Mouse (Mus musculus) layer of hippocampus, postnatal 14 days (tissue): ENCODE measurements around the gene Ntrk3. TPM values are rescaled to one million over a fixed set of nuclear protein-coding genes. Genes with fewer than 3 reads are reported as not detected.
A peak's percentile ranks its signal among the peaks of the same experiment; 100 is the strongest.

Experiments
- DNase-seq, 2 experiments: peaks; one replicate each; pipeline ENCODE4 v3.0.0; 2021 to 2022; ENCODE audit warnings: low spot score in 2 of 2, mixed read lengths in 1 of 2
- total RNA-seq, 2 experiments: library from RNA; stranded (reverse); gene quantifications; 2 replicates each; pipeline ENCODE4 v1.2.3; 2021

The Ntrk3 gene
- total RNA-seq, 2 experiments from 2014 or later, result 198 to 199 TPM

DNA sequence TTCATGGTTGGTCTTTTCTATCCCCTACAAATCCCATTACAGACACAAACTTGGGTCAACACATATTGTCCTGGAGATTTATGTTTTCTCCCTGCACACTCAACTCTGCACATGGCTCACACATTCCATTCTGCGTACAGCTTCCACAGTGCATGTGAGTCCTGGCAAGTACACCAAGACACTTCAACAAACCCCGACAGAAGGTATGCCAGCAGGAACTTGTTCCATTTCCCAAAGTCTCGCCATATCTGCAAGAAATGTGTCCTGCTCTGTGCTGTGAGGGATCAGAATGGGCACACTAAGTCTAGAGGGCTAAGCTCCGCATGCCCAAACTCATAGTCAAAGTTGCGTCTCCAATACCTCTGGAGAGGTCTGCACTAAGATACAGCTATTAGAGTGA, 358.0 kb downstream of the Ntrk3 start:
- no peak for DNase-seq

DNA sequence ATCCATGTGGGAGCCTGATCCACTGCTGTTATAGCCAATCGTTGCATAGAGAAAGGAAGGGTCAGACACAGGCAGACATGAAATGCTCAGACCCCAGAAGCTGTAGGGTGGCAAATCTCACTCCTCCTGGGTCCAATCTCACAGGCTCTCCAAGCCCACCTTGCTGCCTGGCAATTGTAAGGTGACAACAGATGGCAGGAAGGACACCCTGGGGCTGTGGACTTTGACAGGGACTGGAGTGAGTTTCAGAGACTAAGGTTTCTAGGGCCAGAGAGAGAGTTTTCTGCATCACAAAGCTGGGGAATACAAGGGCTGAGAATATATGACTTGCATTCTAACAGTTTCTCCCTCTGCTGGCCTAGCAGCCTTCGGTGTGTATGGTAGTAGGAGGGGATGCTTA, 359.5 kb downstream of the Ntrk3 start:
- no peak for DNase-seq

DNA sequence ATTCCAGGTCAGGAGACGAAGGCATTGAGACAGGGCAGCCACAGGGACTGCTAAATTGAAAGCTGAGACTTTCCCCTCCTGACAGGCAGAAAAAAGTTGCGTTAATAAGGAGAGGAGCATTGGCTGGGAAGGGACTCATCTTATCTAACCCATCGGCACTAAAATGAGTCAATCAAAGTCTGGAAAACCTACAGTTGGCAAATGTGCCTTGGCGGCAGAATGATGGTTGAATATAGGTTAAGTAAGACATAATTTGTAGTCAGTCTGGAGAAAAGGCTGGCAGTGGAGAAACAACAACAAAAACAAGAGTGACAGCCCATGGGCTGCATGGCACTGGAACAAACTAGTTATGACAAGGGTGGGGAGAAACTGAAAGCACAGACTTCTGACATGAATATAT, 360.9 kb downstream of the Ntrk3 start:
- DNase-seq, result no peak

DNA sequence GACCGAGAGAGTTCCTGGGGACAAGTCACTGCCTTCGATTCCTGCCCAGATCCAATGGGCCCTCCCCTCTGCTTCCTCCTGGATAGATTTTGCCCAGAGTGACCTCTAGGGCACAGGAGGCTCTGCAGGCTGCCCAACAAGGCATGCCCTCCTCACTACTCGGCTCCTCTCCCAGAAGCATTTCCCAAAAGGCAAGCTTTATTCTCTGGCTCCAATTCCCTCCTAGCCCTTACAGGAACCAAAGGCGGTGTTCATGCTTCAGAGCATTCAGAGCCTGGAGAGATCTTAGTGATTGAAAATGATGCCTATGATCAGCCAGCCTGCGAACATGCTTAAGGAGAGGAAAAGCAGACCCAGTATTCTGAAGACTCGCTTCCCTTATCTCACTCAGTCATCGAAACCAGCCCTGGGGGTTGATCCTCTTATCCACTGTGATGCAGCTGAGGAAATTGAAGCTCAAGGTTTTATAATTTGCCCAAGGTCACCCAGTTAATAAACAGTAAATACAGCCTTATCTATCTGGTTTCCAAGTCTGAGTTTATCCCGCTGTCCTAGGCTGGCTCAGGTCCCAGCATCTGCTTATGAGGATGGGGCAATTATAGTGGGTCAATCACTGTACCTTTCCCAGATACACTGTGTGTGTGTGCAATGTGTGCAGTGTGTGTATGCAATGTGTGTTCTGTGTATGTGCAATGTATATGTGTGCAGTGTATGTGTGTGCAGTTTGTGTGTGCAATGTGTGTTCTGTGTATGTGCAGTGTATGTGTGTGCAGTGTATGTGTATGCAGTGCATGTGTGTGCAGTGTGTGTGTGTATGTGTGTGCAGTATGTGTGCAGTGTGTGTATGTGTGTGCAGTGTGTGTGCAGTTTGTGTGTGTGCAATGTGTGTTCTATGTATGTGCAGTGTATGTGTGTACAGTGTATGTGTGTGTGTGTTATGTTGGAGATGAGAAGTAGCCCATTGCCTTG, 376.2 kb downstream of the Ntrk3 start:
- no peak for DNase-seq

DNA sequence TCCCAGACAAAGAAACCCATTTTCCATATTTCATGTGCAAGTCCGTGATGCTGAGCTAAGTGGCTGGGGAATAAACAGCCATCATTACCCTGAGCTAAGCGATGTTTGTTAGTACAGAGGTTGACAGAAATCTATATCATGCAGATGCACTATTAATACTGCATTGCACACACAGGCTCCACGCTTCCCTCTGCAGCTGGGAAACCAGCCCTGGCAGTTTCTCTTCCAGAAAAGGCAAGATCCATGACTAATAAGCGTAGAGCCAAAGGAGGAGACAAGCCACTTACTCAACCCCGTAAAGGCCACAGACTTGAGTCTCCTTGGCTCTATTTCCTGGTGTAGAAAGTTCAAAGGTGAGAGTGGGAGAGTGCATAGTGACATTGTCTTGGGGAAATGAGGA, 390.3 kb downstream of the Ntrk3 start:
- DNase-seq, result no peak

DNA sequence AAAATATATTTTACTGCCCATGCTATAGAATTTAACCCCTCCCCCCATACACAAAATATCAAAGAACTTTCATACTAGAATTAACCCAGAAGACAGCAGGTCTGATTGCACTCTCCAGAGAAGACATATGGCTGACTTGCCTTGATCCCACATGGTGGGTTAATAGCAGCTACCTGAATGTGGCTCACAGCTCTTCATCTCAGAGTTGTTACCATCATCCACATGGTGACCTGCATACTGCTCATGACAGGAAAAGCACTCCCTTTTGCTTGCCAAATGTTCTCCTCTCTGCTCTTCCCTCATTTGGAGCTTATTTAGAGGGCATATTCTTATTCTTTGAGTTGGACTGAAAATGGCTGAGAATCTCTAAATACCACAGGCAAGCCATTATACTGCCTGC, 404.4 kb downstream of the Ntrk3 start:
- no peak for DNase-seq

DNA sequence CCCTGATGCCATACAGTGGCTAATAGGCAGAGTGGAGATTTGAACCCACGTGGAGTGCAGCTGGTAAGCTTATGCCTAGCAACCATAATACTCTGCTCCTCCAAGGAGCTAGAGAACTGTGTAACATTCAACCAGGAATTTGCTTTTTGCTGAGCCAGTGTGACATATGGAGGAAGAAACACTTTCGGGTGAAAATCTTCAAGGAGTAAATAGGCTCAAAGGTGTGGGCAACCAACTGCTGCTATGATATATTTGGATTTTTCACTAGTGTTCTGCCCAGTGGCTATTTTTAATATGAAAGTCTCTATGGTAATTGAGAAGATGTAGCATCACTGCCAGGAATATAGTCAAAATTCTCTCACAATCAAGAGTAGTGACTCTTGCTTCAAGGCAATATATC, 409.5 kb downstream of the Ntrk3 start:
- DNase-seq, result no peak

DNA sequence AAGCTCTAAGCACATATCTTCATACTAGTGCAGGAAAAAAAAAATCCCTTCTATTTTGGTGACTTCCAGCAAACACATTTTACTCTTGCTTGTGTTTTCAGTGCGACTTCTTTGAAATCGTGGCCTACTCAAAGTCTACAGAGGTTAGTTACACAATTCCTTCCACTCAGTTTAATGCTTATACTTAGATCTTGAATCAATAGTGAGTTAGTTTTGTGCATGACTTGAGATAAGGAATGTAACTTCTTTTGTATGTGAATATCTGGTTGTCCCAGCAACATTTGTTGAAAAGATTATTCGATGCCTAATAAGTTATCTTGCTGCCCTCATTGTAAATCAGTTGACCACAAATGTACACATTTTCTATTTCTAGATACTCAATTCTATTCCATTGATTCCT, 411.6 kb downstream of the Ntrk3 start:
- no peak for DNase-seq

DNA sequence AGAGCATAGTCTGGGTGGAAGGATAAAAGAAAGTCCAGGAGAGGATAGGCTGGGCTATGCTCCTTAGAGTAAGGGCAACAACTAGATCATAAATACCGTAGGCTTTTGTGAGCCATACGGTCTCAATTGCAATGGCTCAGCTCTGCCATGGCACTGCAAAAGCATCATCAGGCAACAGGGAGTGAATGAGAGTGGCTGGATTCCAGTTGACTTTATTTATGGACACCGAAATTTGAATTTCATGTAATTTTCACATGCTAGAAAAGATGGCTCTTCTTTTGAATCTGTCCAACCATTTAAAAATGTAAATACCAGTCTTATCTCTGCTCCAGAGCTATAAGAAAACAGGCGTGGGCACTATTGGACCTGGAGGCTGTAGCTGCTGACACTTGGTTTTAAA, 419.2 kb downstream of the Ntrk3 start:
- DNase-seq, result no peak

DNA sequence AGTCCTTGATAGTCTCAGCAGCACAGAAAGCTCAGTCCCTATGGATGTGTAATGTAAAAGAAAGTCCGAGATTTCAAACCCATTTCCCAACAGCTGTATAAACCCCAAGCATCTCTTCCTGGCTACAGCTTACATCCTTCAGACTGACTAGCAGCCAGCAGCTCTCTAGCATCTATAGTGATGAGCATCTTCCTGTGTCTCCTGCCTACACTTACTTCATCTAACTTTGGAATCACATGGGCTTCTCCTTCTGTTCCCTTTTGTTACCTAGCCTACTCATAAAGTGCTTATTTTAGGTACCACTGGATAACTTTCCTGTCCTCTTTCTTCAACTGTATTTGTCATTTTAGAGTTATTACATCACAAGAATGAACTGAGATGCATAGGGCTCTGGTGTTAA, 432.0 kb downstream of the Ntrk3 start:
- DNase-seq, result no peak

DNA sequence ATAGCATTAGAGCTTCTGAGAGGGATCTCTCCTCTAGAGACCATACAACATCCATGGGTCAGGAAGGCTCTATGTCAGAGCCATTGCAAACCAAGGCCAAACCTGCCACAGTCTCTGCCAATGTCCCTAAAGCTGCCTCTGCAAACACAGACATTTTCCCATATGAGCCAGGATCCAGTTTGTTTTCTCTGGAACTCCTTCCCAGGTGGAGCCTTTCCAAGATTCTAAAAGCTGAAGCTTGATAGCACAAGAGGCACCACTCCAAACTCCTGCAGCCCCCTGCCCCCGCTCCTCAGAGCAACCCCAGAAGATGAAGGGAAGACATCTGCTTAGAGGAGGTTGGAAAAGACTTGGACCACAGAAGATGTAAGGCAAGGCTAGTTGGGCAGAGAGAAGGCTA, 432.8 kb downstream of the Ntrk3 start:
- DNase-seq, result no peak

DNA sequence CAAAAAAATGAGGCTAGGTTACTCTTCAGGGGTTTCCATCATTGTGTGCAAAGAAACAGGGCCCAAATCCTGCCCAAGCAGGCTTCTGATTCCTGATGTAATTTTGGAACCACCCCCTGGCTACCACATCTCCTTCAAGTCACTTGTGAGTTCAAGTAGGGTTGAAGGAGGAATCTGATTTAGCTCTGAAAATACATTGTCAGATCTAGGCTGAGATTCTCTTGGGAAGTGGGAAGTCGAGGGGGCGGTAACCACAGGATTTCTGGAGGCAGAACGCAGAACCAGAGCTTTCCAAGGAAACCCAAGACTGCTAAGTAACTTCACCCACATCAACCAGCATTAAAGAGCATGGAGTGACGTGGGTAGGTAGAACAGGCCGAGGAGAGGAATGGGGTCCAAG, 440.5 kb downstream of the Ntrk3 start:
- no peak for DNase-seq

DNA sequence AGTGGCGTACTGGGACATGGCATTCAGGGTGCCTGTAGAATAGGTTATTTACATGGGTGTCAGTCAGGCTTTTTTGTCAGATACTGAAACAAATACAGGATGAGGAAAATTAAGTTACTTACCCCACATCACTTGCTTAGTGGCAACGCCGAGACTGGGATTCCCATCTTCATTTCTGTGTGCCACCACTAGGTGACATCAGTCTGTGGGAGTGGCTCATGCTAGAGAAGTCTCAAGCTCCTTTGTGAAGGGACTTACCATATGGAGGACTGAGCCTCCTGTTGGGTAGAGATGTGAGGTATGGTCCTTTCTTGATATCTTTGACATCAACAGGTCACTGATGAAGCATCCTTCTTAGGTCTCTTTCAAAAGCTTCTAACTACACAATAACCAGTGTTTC, 443.5 kb downstream of the Ntrk3 start:
- DNase-seq, result no peak

DNA sequence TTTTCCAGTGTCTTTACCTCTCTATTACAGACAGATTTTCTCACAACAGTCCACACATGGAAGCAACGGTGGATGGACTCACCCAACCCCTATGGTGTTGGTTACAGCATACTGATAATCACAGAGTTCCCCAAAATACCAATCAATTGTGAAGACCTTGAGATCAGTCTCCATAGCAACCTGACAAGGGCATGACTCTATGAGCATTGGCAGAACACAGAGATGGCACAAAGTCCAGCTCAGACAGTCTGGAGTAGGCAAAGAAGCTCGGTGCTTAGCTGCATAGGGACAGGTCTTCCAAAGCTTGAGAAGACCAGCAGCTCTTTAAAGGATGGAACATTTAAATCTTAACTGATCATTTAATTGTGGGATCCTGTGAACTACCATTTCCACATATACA, 447.6 kb downstream of the Ntrk3 start:
- DNase-seq, result no peak

DNA sequence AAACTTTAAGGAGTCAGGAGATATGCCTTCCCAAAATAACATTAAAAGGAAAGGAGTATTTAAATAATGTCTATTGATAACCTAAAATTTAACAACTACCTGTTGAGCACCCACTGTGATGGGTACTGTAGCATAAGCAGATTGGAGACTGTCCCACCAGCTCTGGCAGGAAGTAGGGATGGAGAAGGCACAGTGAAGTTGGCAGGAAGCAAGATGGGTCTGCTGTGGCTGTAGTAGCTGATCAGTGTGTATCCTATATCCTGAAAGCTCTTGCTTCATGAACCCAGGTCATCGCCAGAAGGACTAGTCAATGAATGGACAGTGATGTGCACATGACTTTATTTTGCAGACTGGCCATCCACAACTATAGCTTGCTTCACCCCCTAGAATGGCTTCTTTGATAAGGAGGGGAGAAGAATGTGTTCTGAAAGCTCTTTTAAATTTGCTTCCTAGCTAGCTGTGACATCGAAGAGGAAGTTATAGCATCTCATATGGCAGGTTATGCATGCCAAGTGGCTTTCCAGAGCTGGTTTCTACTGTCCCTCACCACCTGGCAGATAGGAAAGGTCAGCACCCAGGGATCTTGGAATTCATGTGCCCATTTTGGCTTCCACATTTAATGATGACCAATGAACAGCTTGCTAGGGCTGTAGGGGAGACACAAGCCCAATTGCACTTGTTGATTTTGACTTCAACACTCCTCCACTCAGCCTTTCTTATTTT, 451.1 kb downstream of the Ntrk3 start:
- no peak for DNase-seq

DNA sequence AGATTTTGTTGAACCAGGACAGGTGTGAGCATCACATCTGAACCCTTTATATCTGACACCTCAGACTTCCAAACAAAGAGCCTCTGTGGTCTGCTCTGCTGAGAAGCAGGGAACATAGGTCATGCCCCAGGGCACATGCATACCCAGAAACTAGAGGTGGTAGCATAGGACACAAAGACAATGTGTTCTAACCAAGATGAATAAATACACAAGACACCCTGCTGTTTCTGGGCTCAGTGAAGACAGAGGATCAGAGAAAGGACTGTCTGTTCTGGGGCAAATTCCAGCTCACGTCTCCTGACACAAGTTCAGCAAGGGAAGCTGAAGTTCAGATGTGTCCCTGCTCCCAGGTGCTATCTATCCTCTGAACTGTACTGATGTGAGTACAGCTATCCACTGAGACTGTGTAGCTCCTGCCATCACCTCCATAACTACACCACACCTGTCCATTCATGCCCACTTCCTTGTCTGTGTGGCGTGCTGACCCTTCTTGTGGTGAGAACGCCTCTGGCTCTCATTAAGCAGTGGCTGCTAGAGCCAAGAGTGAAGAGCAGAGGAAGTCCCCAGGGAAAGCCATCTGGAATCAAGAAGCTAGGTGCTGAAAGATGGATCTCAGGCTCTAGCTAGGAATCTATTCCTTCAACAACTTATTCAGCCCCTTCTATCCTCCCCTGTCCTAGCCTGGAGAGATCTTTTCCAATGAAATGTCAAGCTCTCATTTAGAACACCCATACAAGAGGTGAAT, 468.1 kb downstream of the Ntrk3 start:
- no peak for DNase-seq

DNA sequence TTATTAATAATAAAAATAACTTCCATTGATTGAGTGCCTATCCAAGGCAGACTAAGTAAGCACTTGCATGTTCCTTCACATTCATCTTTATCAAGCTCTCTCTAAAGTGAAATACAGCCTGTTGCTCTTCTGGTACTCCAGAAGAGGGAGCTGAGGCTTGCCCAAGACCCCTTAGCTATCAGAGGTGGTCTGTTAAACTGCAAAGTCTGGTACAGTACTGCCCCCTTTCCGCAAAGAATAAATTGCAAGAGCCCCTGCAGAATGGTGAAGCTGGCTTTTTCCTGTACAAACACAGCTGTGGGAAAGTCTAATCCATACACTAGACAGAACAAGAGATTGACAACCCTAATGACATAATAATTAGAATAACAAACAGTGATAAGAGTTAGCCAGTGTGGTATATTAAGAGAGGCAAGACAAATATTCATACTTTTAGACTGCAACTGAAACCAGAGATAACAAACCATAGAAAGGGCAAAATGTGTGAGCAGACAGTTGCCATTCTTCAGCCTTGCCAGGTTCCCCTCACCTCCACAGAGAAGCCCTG, 470.3 kb downstream of the Ntrk3 start:
- peak; percentile 33 to 65 for DNase-seq

DNA sequence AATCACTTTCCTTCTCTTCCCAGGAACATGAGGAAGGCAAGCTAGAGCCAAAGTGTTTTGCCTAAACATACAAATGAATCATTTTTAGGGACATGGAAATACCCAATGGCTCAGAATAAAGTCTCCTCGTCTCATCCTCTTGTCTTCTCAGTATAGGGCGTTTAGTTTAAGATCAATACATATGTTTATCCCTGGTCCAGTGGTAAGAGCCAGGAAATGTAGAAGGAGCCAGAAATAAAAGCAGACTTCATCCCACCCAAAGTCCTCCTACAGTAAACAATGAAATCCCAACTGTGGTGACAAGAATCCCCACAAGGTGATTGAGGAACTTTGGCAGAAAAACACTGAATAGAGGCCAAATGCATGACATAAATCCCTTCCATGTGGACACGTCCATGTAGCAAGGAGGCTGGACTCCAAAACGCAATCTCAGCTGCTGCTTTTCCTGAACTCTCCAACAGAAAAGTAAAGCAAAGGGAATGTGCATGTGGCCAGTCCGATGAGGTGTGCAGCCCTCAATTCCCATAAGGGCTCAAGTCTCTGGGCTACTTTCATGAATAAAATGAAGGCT, 473.3 kb downstream of the Ntrk3 start:
- no peak for DNase-seq

DNA sequence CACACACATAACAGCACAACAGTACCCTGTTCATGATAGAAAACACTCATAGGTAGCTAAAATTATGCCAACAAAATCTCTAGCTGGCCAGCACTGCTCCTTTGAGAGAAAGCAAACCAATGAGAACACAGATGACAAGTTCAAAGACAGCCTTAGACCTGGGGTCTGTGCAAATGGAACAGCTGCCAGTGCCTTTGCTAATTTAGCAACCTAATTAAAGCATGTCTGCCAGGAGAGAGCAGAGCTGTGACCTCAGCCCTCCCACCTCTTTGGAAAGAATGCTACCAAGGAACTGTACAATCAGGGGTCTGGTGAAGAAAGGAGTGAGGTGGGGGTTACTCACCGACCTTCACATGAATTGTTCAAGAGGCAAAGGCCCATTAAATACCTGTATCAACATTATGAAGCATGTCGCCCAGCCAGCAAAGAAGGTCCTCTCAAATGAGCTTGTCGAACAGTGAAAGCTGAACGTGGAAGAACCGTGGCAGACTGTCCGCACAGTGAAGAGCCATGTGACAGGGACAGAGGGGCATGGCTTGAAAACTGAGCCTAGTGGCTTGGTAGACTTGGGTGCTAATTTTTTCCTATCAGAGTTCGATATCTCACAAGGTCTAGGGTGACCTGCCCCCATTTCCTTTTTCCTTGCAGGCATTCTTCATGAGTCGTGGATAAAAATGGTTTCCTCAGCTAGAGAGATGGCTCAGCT, 476.2 kb downstream of the Ntrk3 start:
- no peak for DNase-seq

DNA sequence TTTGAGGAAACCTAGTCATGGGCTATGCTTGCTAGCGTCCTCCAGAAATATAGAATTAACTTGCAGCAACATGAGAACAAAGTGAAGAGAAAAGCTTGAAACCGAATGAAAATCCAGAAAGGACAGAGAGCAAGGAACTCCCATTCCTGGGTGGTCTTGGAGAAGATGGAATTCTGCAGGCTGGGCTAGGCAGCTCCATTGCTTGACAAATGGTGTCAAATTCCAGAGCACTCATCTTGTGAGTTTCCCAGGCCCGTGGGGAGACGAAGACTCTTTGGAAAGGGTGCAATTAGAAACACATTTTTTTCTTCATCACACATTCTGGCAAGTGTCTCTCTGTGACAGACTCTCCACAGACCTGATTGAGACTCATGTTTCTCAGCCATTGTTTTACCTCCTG, 479.7 kb downstream of the Ntrk3 start:
- DNase-seq, result no peak
